Mouse (Mus musculus) c-Kit-positive CD71-positive TER-119-positive erythroid progenitor cells, embryonic 14.5 days (primary cell): ENCODE measurements around the gene 2900026A02Rik.

Source experiments
- DNase-seq: peaks from one replicate; pipeline ENCODE4 v3.0.0-alpha.2; 2013; ENCODE audit warnings: low spot score

Gene 2900026A02Rik

DNA sequence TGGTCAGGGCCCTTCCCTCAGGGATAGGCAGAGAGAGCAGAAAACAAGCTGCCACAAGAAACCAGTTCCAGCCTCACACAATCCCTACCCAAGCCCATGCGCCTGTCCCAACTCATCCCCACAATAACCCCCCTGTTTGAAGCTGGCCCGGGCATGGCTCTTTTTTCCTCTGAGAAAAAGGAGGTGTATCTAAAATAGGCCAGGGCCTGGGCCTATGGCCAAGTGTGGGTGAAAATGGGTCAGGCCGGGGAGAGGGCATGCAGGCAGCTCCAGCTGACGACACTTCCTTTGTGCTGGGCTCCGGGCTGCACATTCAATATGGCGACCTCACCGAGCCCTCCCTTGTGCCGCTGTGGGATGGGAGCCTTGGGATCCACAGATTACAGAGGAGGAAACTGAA lies 177.5 kb downstream of the 2900026A02Rik start:
- no peak for DNase-seq

DNA sequence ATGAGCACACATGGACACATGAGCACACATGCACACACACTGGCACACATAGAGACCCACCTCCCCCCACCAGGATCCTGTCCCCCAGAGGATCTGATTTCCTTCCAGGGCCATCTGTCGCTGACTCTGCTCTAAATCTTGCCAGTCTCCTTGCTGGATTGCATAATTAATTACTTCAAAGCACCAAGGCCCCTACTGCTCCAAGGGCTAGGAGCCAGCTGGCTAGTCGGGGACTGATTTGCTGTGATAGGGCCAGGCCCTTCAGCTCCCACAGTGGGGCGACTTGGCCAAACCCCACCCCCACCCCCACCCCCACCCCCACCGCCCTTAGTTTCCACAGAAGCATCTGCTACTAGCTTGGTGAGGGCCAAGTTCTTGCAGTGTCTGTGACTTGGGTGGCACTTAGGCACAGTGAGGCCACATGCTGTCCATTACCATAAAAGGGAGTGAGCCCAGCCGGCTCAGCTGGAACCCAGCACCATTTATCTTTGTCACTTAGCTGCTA lies 179.4 kb downstream of the 2900026A02Rik start:
- no peak for DNase-seq

DNA sequence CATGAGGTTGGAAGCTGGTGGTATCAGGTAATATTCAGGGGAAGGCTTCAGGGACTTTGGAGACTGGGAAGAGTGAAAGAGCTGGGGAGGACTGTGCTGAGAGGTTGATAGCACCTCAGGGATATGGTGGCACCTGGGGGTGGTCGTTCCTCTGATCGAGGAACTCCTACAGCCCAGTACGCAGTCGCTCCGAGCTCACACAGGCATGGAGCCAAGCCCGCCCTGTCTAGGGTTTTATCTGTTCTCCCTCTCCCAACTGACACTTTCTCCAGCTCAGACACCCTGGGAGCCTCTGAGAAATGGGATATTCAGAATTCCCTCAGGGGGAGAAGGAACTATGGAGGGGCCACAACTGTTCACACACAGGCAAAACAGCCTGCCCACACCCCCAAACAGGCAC lies 180.3 kb downstream of the 2900026A02Rik start:
- DNase-seq, result no peak

DNA sequence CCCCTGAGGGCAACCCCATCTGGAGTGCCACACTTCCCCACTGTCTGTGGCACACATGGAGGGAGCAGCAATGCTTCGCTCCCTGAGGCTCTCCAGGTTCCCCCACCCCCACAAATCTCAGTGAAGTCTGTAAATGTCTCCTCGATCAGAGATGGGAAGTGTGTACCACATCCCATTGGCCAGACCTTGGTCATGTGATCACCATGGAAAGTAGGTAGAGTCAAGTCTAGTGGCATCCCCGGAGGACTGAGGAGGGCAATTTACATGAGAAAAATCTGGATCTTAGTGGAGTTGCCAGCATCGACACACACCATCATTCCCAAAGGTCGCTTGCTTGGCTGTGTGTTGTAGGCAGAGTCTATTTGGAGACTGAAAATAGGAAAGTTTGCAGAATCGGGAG lies 182.4 kb downstream of the 2900026A02Rik start:
- DNase-seq, result no peak
